Mouse (Mus musculus): ENCODE data around the gene Mfsd10. TPM values are rescaled to one million over a fixed set of nuclear protein-coding genes. Genes with fewer than 3 reads are reported as not detected.

The Mfsd10 gene
- polyA plus RNA-seq, 1 experiment from 2014 or later = 109 TPM

- no peak for ATAC-seq
- H3K36me3 ChIP-seq (ENCODE audit: control insufficient read depth, insufficient read depth, low read length) = peaks cover 43% of the 10 kb centered on the region
- no peak overlapping the region for H3K9ac ChIP-seq (ENCODE audit: low read depth, low read length)
- no peaks in the 10 kb centered on the region for H3K9me3 ChIP-seq (ENCODE audit: control insufficient read depth, low read length)
- peaks cover 7% of the 10 kb centered on the region for H3K4me1 ChIP-seq (ENCODE audit: control insufficient read depth, insufficient read depth, low read depth, low read length)
- no peaks in the 10 kb centered on the region for H3K27me3 ChIP-seq (replicated peaks; ENCODE audit: control insufficient read depth, insufficient read depth, low read length)
- H3K27ac ChIP-seq (ENCODE audit: low read depth, low read length) = no peak overlapping the region
- no peak overlapping the region for H3K4me2 ChIP-seq (ENCODE audit: low read length)
- 84% methylated on average over 9 of the region's 9 CpGs for WGBS
- no peak overlapping the region for H3K4me3 ChIP-seq (ENCODE audit: low read length)
Measured at GRCm38 (mm10) chr5:34654881-34655280, 17.9 kb upstream of the Mfsd10 start.

- peaks cover 55% of the 10 kb centered on the region for H3K36me3 ChIP-seq (ENCODE audit: control insufficient read depth, insufficient read depth, low read length)
- H3K4me1 ChIP-seq (ENCODE audit: control insufficient read depth, insufficient read depth, low read depth, low read length) = no peaks in the 10 kb centered on the region
- H3K27me3 ChIP-seq (replicated peaks; ENCODE audit: control insufficient read depth, insufficient read depth, low read length) = no peaks in the 10 kb centered on the region
- 95% methylated on average over 5 of the region's 5 CpGs for WGBS
- H3K4me3 ChIP-seq (ENCODE audit: low read length) = no peak overlapping the region
- no peak overlapping the region for H3K9ac ChIP-seq (ENCODE audit: low read depth, low read length)
- H3K9me3 ChIP-seq (ENCODE audit: control insufficient read depth, low read length) = no peaks in the 10 kb centered on the region
- no peak for ATAC-seq
- no peak overlapping the region for H3K27ac ChIP-seq (ENCODE audit: low read depth, low read length)
- H3K4me2 ChIP-seq (ENCODE audit: low read length) = no peak overlapping the region
Measured at GRCm38 (mm10) chr5:34652961-34653360, 15.9 kb upstream of the Mfsd10 start.

DNA sequence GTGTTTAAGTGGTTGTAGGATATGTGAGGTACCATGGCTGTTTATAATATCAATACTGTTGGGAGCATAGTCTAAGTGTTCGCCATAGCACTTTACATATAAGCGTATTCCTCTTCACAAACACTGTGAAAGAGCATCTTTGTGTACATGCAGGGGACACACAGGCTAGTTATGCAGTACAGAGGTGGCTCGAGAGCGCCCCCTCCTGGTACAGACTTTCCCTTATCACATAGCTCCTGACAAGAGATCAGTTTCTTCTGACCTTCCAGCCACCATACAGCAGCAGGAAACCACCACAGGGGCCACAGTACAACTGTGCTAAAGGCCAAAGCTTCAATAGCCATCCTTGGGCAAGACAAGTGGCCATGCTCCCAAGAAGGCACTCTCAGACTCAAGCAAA is 10.6 kb upstream of the Mfsd10 start:
- Histone ChIP-seq H3K9ac (ENCODE audit: low read depth, low read length) (no peak overlapping the region), H3K27me3 (replicated peaks; ENCODE audit: control insufficient read depth, insufficient read depth, low read length) (no peaks in the 10 kb centered on the region), H3K4me2 (ENCODE audit: low read length) (no peak overlapping the region), H3K9me3 (ENCODE audit: control insufficient read depth, low read length) (no peaks in the 10 kb centered on the region), H3K36me3 (ENCODE audit: control insufficient read depth, insufficient read depth, low read length) (peaks cover 53% of the 10 kb centered on the region), H3K4me3 (ENCODE audit: low read length) (no peak overlapping the region), H3K27ac (ENCODE audit: low read depth, low read length) (no peak overlapping the region), H3K4me1 (ENCODE audit: control insufficient read depth, insufficient read depth, low read depth, low read length) (no peaks in the 10 kb centered on the region)
- 52% methylated on average over 4 of the region's 4 CpGs for WGBS
- ATAC-seq = no peak; the same call in 1 of the 2 replicates

DNA sequence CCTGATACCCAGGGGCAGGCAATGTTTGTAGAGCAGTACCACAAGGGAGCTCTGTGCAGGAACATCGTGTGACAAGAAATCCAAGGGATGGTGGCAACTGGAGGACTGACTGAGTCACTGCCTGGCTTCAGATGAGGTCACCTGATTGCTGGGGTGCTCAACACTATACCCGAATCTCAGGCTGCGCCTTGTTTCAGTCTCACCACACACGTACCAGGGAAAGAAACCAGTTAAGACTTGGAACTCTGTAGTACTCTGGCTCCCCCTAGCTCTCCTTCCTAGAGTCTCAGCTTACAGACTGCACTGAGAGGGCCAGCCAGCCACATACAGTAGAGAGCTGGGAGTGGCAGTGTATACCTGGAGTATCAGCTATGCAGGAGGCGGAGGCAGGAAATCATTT is 5.9 kb upstream of the Mfsd10 start:
- Histone ChIP-seq H3K36me3 (ENCODE audit: control insufficient read depth, insufficient read depth, low read length) (peaks cover 49% of the 10 kb centered on the region), H3K4me3 (ENCODE audit: low read length) (no peak overlapping the region), H3K9me3 (ENCODE audit: control insufficient read depth, low read length) (no peaks in the 10 kb centered on the region), H3K9ac (ENCODE audit: low read depth, low read length) (no peak overlapping the region), H3K4me1 (ENCODE audit: control insufficient read depth, insufficient read depth, low read depth, low read length) (no peaks in the 10 kb centered on the region), H3K27me3 (replicated peaks; ENCODE audit: control insufficient read depth, insufficient read depth, low read length) (no peaks in the 10 kb centered on the region), H3K27ac (ENCODE audit: low read depth, low read length) (no peak overlapping the region), H3K4me2 (ENCODE audit: low read length) (no peak overlapping the region)
- peak; percentile 78 for ATAC-seq
- WGBS = 78% methylated on average over 5 of the region's 5 CpGs

GRCm38 (mm10) chr5:34641991-34642390 is 5.0 kb upstream of the Mfsd10 start:
- WGBS = 93% methylated on average over 3 of the region's 3 CpGs

DNA sequence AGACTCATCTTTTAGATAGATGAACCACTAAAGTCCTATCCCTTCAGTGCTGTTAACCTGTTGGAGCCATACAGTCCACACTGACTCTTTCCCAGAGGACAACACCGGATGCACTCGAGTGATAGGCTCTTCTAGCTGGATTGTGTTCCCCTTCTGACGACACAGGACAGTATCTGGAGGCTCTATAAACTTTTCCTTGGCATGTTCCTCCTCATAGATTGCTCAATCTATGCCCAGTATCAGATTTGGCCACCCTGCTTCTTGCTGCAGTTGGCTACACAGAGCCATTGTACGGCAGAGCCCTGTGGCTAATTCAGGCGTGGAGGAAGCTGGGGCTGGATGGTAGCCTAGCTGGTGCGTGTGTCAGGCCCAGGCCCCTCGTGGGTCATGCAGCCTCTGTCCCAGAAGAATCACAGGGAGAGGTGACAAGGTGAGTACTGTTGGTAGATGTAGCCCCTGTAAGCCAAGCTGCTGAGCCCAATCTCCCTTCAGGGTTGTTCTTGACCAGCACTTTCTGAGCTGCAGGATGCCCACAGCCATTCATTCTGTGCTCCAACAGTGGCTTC is 662 bp upstream of the Mfsd10 start:
- Histone ChIP-seq H3K9me3 (ENCODE audit: control insufficient read depth, low read length) (no peaks in the 10 kb centered on the region), H3K27me3 (replicated peaks; ENCODE audit: control insufficient read depth, insufficient read depth, low read length) (no peaks in the 10 kb centered on the region), H3K4me3 (ENCODE audit: low read length) (no peak overlapping the region; the same call in 1 of the 2 replicates), H3K9ac (ENCODE audit: low read depth, low read length) (peak overlapping the region; percentile 87; the same call in 1 of the 2 replicates), H3K27ac (ENCODE audit: low read depth, low read length) (no peak overlapping the region; the same call in 1 of the 2 replicates), H3K36me3 (ENCODE audit: control insufficient read depth, insufficient read depth, low read length) (peaks cover 38% of the 10 kb centered on the region), H3K4me2 (ENCODE audit: low read length) (no peak overlapping the region), H3K4me1 (ENCODE audit: control insufficient read depth, insufficient read depth, low read depth, low read length) (peaks cover 17% of the 10 kb centered on the region)
- ATAC-seq = no peak
- 86% methylated on average over 7 of the region's 7 CpGs for whole genome bisulfite sequencing

More at GRCm38 (mm10) chr5:34641991-34642390, 5.0 kb upstream of the Mfsd10 start:
- Histone ChIP-seq H3K4me3 (ENCODE audit: low read length) (no peak overlapping the region), H3K36me3 (ENCODE audit: control insufficient read depth, insufficient read depth, low read length) (peaks cover 46% of the 10 kb centered on the region), H3K27me3 (replicated peaks; ENCODE audit: control insufficient read depth, insufficient read depth, low read length) (no peaks in the 10 kb centered on the region), H3K9ac (ENCODE audit: low read depth, low read length) (no peak overlapping the region), H3K9me3 (ENCODE audit: control insufficient read depth, low read length) (no peaks in the 10 kb centered on the region), H3K4me1 (ENCODE audit: control insufficient read depth, insufficient read depth, low read depth, low read length) (peaks cover 5% of the 10 kb centered on the region; the same call in 1 of the 2 replicates), H3K27ac (ENCODE audit: low read depth, low read length) (no peak overlapping the region), H3K4me2 (ENCODE audit: low read length) (no peak overlapping the region)
- no peak for ATAC-seq

GRCm38 (mm10) chr5:34635665-34636192 is 1.3 kb downstream of the Mfsd10 start:
- WGBS = 67% methylated on average over 10 of the region's 10 CpGs
- Histone ChIP-seq H3K36me3 (ENCODE audit: control insufficient read depth, insufficient read depth, low read length) (peaks cover 50% of the 10 kb centered on the region), H3K4me3 (ENCODE audit: low read length) (peak overlapping the region; percentile 68), H3K4me2 (ENCODE audit: low read length) (peak overlapping the region; percentile 92), H3K4me1 (ENCODE audit: control insufficient read depth, insufficient read depth, low read depth, low read length) (peaks cover 17% of the 10 kb centered on the region), H3K27me3 (replicated peaks; ENCODE audit: control insufficient read depth, insufficient read depth, low read length) (no peaks in the 10 kb centered on the region), H3K9me3 (ENCODE audit: control insufficient read depth, low read length) (no peaks in the 10 kb centered on the region), H3K27ac (ENCODE audit: low read depth, low read length) (no peak overlapping the region), H3K9ac (ENCODE audit: low read depth, low read length) (peak overlapping the region; percentile 44)
- ATAC-seq = no peak; the same call in 1 of the 2 replicates

- Histone ChIP-seq H3K9ac (ENCODE audit: low read depth, low read length) (0 out of 2 replicates have a peak overlapping the region, but pooled peaks have one; percentile 9), H3K27me3 (replicated peaks; ENCODE audit: control insufficient read depth, insufficient read depth, low read length) (no peaks in the 10 kb centered on the region), H3K9me3 (ENCODE audit: control insufficient read depth, low read length) (no peaks in the 10 kb centered on the region), H3K4me2 (ENCODE audit: low read length) (no peak overlapping the region), H3K27ac (ENCODE audit: low read depth, low read length) (no peak overlapping the region), H3K4me1 (ENCODE audit: control insufficient read depth, insufficient read depth, low read depth, low read length) (peaks cover 17% of the 10 kb centered on the region), H3K36me3 (ENCODE audit: control insufficient read depth, insufficient read depth, low read length) (peaks cover 51% of the 10 kb centered on the region), H3K4me3 (ENCODE audit: low read length) (no peak overlapping the region)
- WGBS = 90% methylated on average over 13 of the region's 13 CpGs
- no peak for ATAC-seq
Measured at GRCm38 (mm10) chr5:34634746-34635400, 2.1 kb downstream of the Mfsd10 start.

- Histone ChIP-seq H3K4me3 (ENCODE audit: low read length) (no peak overlapping the region), H3K9ac (ENCODE audit: low read depth, low read length) (no peak overlapping the region), H3K36me3 (ENCODE audit: control insufficient read depth, insufficient read depth, low read length) (peaks cover 48% of the 10 kb centered on the region), H3K27ac (ENCODE audit: low read depth, low read length) (no peak overlapping the region), H3K9me3 (ENCODE audit: control insufficient read depth, low read length) (no peaks in the 10 kb centered on the region), H3K4me1 (ENCODE audit: control insufficient read depth, insufficient read depth, low read depth, low read length) (peaks cover 17% of the 10 kb centered on the region), H3K27me3 (replicated peaks; ENCODE audit: control insufficient read depth, insufficient read depth, low read length) (no peaks in the 10 kb centered on the region), H3K4me2 (ENCODE audit: low read length) (no peak overlapping the region)
- no peak for ATAC-seq
- WGBS = 71% methylated on average over 4 of the region's 4 CpGs
Measured at GRCm38 (mm10) chr5:34633641-34634040, 3.4 kb downstream of the Mfsd10 start.
